Mouse (Mus musculus) testis, adult 2 months (tissue): ENCODE measurements at regions not wholly inside any gene's neighbourhood (a gene's known extent, or its start where the extent isn't known, plus 50 kb on each side); places are given as distances from the start of the nearest gene placed in this dataset.

Experiments
- CTCF ChIP-seq: fragments of 200-500 bp; IDR thresholded peaks from 2 replicates; pipeline ENCODE4 v1.5.1; 2012; ENCODE audit warnings: low read depth, mild to moderate bottlenecking, inconsistent platforms, low read length, moderate library complexity; ENCODE audit not compliant: control insufficient read depth, insufficient read depth, insufficient replicate concordance
- POLR2A ChIP-seq: fragments of 200-500 bp; IDR thresholded peaks from 2 replicates; pipeline ENCODE4 v1.6.1; 2012; ENCODE audit warnings: low read depth, mild to moderate bottlenecking, inconsistent platforms, low read length, moderate library complexity; ENCODE audit not compliant: control insufficient read depth

- no peak for TF ChIP-seq POLR2A
- TF ChIP-seq CTCF: no peak
Observed at GRCm38 (mm10) chr11:24314046-24314445, 236.2 kb downstream of the Bcl11a start.
